Mouse (Mus musculus) embryonic fibroblast, embryonic 13.5 days (primary cell): ENCODE results near the gene Wfs1.

Experiments
- CTCF ChIP-seq: IDR thresholded peaks from 2 replicates; pipeline ENCODE4 v1.5.1; 2011; ENCODE audit warnings: mild to moderate bottlenecking, control low read depth, low read length, moderate library complexity, borderline replicate concordance; ENCODE audit not compliant: insufficient read depth
- POLR2A ChIP-seq: IDR thresholded peaks from 2 replicates; pipeline ENCODE4 v1.6.1; 2011; ENCODE audit warnings: low read depth, mild to moderate bottlenecking, control low read depth, low read length, moderate library complexity

GRCm38 (mm10) chr5:36929376-36929775 lies 59.6 kb downstream of the Wfs1 start:
- no peak for TF ChIP-seq CTCF
- no peak for TF ChIP-seq POLR2A
